Mouse (Mus musculus) heart, adult 2 months (tissue): ENCODE data around the gene Musk. TPM values are rescaled to one million over a fixed set of nuclear protein-coding genes. Genes with fewer than 3 reads are reported as not detected.

Source experiments
- DNase-seq, 2 experiments: peaks; one replicate each; pipeline ENCODE4 v3.0.0; 2021
- H3K27ac ChIP-seq: fragments of 200-600 bp; 2 replicates; pipeline ENCODE4 v1.8.1; 2022
- H3K27me3 ChIP-seq: fragments of 200-500 bp; 2 replicates; pipeline ENCODE4 v1.6.1; 2012; ENCODE audit warnings: mild to moderate bottlenecking, low read length, inconsistent platforms, mixed read lengths; ENCODE audit not compliant: control insufficient read depth, insufficient read depth
- H3K36me3 ChIP-seq: fragments of 200-500 bp; 2 replicates; pipeline ENCODE4 v1.6.1; 2012; ENCODE audit warnings: low read length, inconsistent platforms; ENCODE audit not compliant: control insufficient read depth, insufficient read depth
- H3K4me1 ChIP-seq: fragments of 200-500 bp; 2 replicates; pipeline ENCODE4 v1.6.1; 2011; ENCODE audit warnings: low read length; ENCODE audit not compliant: control insufficient read depth, insufficient read depth
- H3K4me3 ChIP-seq: fragments of 200-600 bp; 2 replicates; pipeline ENCODE4 v1.8.1; 2022
- H3K79me2 ChIP-seq: fragments of 200-500 bp; replicated peaks from 2 replicates; pipeline ENCODE4 v1.6.1; 2012; ENCODE audit warnings: mild to moderate bottlenecking, inconsistent platforms, low read length, moderate library complexity, mixed read lengths; ENCODE audit not compliant: control insufficient read depth, insufficient read depth
- H3K9ac ChIP-seq: fragments of 200-500 bp; 2 replicates; pipeline ENCODE4 v1.6.1; 2012; ENCODE audit warnings: low read depth, mild to moderate bottlenecking, control low read depth, inconsistent platforms, low read length, mixed read lengths
- CTCF ChIP-seq: fragments of 200-600 bp; IDR thresholded peaks from 2 replicates; pipeline ENCODE4 v1.8.1; 2022; ENCODE audit warnings: antibody characterized with exemption, mild to moderate bottlenecking, moderate library complexity
- EP300 ChIP-seq: fragments of 200-500 bp; IDR thresholded peaks from 2 replicates; pipeline ENCODE4 v1.6.1; 2011; ENCODE audit warnings: low read depth, low read length, control low read depth; ENCODE audit not compliant: insufficient read depth
- POLR2A ChIP-seq: fragments of 200-500 bp; IDR thresholded peaks from 2 replicates; pipeline ENCODE4 v1.6.1; 2011; ENCODE audit warnings: mild to moderate bottlenecking, low read depth, low read length, control low read depth; ENCODE audit not compliant: insufficient read depth
- WGBS: fragments of 180-500 bp; shearing (Covaris S2); methylation state at CpG from one replicate; pipeline ENCODE4 v1.1.7; 2018; 5-methylcytosine and 5-hydroxymethylcytosine counted together
- intact Hi-C: fragments of 180-260 bp; cut with DNase I; formaldehyde crosslinking; loops from one replicate; pipeline ENCODE4 v1.15.1; 2025
- polyA plus RNA-seq: library from polyadenylated mRNA; depleted of rRNA; stranded (reverse); fragments of >200 nt; gene quantifications from 2 replicates; pipeline ENCODE4 v1.2.3, GENCODE M21; 2012
- total RNA-seq, 2 experiments: library from RNA; stranded (reverse); gene quantifications; 2 replicates each; pipeline ENCODE4 v1.2.3; 2021

Gene Musk
- total and polyA plus RNA-seq, 3 experiments = 0.14 to 0.81 (median 0.59) TPM

GRCm38 (mm10) chr4:58371106-58371505 lies 85.3 kb downstream of the Musk start:
- Histone ChIP-seq H3K27me3 (no peaks in the 10 kb centered on the region), H3K4me3 (no peak overlapping the region), H3K27ac (no peak overlapping the region), H3K79me2 (no peaks in the 10 kb centered on the region), H3K9ac (no peak overlapping the region), H3K36me3 (no peaks in the 10 kb centered on the region), H3K4me1 (no peaks in the 10 kb centered on the region)
- TF ChIP-seq POLR2A = no peak
- no peak for TF ChIP-seq CTCF
- no peak for TF ChIP-seq EP300
- intact Hi-C loops = no loop called here
- WGBS = 43% methylated on average over 1 of the region's 1 CpGs
- DNase-seq = no peak

- Histone ChIP-seq H3K4me3 (no peak overlapping the region), H3K36me3 (no peaks in the 10 kb centered on the region), H3K4me1 (no peaks in the 10 kb centered on the region), H3K27me3 (no peaks in the 10 kb centered on the region), H3K27ac (no peak overlapping the region), H3K79me2 (no peaks in the 10 kb centered on the region), H3K9ac (no peak overlapping the region)
- no peak for TF ChIP-seq CTCF
- no peak for TF ChIP-seq EP300
- TF ChIP-seq POLR2A = no peak
- no peak for DNase-seq
- intact Hi-C loops = no loop called here
- WGBS = 74% methylated on average over 10 of the region's 10 CpGs
These were observed 87.8 kb downstream of the Musk start for GRCm38 (mm10) chr4:58373599-58373998.

- H3K27ac ChIP-seq = no peak overlapping the region
- no peaks in the 10 kb centered on the region for H3K4me1 ChIP-seq
- H3K9ac ChIP-seq = no peak overlapping the region
- H3K79me2 ChIP-seq = no peaks in the 10 kb centered on the region
- intact Hi-C loops = no loop called here
- H3K36me3 ChIP-seq = no peaks in the 10 kb centered on the region
- H3K4me3 ChIP-seq = no peak overlapping the region
- TF ChIP-seq POLR2A (no peak), CTCF (no peak), EP300 (no peak)
- 82% methylated on average over 7 of the region's 7 CpGs for WGBS
- peak; percentile 35 to 36 for DNase-seq
- H3K27me3 ChIP-seq = no peaks in the 10 kb centered on the region
These were observed 88.5 kb downstream of the Musk start for GRCm38 (mm10) chr4:58374141-58374870.

GRCm38 (mm10) chr4:58379186-58379585 lies 93.4 kb downstream of the Musk start:
- Histone ChIP-seq H3K4me3 (no peak overlapping the region), H3K27me3 (no peaks in the 10 kb centered on the region), H3K36me3 (no peaks in the 10 kb centered on the region), H3K79me2 (no peaks in the 10 kb centered on the region), H3K4me1 (no peaks in the 10 kb centered on the region), H3K9ac (no peak overlapping the region), H3K27ac (no peak overlapping the region)
- no peak for DNase-seq
- WGBS = 93% methylated on average over 4 of the region's 4 CpGs
- intact Hi-C loops = no loop called here
- TF ChIP-seq POLR2A (no peak), EP300 (no peak)

GRCm38 (mm10) chr4:58400861-58401341 lies 115.1 kb downstream of the Musk start:
- intact Hi-C loops = no loop called here
- DNase-seq = peak; percentile 41 to 52
- H3K9ac ChIP-seq = no peak overlapping the region
- 74% methylated on average over 12 of the region's 12 CpGs for WGBS
- no peak for TF ChIP-seq CTCF
- TF ChIP-seq EP300 = no peak
- H3K36me3 ChIP-seq = no peaks in the 10 kb centered on the region
- no peak overlapping the region for H3K4me3 ChIP-seq
- no peaks in the 10 kb centered on the region for H3K79me2 ChIP-seq
- no peaks in the 10 kb centered on the region for H3K27me3 ChIP-seq
- H3K4me1 ChIP-seq = peaks cover 1% of the 10 kb centered on the region; the same call in 1 of the 2 replicates
- H3K27ac ChIP-seq = no peak overlapping the region

GRCm38 (mm10) chr4:58401973-58402501 lies 116.3 kb downstream of the Musk start:
- no peaks in the 10 kb centered on the region for H3K27me3 ChIP-seq
- 55% methylated on average over 4 of the region's 4 CpGs for WGBS
- no peaks in the 10 kb centered on the region for H3K36me3 ChIP-seq
- H3K4me1 ChIP-seq = peaks cover 1% of the 10 kb centered on the region; the same call in 1 of the 2 replicates
- DNase-seq = no peak
- H3K79me2 ChIP-seq = no peaks in the 10 kb centered on the region
- no peak overlapping the region for H3K4me3 ChIP-seq
- intact Hi-C loops = no loop called here
- H3K27ac ChIP-seq = no peak overlapping the region
- no peak overlapping the region for H3K9ac ChIP-seq
- TF ChIP-seq CTCF = no peak
- no peak for TF ChIP-seq POLR2A
- no peak for TF ChIP-seq EP300
